Mouse (Mus musculus): ENCODE results near the gene BC030870. TPM values are rescaled to one million over a fixed set of nuclear protein-coding genes. Genes with fewer than 3 reads are reported as not detected.
A peak's percentile ranks its signal among the peaks of the same experiment; 100 is the strongest.

BC030870 gene
- polyA plus RNA-seq, 1 experiment from 2014 or later: not detected

DNA sequence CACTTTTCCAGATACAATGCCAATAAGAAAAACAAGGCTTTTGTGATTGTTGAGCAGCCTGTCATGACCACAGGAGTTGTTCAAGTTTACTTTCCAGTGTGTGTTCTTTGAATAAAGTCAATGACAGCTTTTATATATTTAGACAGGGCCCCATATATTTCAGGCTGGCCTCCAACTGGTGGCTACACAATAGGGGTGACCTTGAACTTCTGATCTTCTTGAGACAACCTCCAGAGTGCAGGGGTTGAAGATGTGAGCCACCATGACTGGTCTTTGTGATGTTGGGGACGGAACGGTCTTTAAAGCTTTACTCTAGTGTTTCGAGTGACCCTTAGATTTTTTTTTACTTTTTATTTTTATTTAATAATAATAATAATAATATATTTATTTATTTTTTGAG, 63.7 kb downstream of the BC030870 start:
- no peak overlapping the region for H3K27ac ChIP-seq
- no peaks in the 10 kb centered on the region for H3K4me1 ChIP-seq (replicated peaks; ENCODE audit: control insufficient read depth, insufficient read depth, low read length)
- no peaks in the 10 kb centered on the region for H3K36me3 ChIP-seq (replicated peaks; ENCODE audit: control insufficient read depth, insufficient read depth)
- no peaks in the 10 kb centered on the region for H3K27me3 ChIP-seq (ENCODE audit: control insufficient read depth, insufficient read depth, low read length)
- H3K4me3 ChIP-seq (replicated peaks; ENCODE audit: low read length): no peak overlapping the region
- no peak overlapping the region for H3K9ac ChIP-seq
- DNase-seq (ENCODE audit: low spot score) (no peak), ATAC-seq (ENCODE audit: low FRiP score) (no peak)
- no peak overlapping the region for H3K4me2 ChIP-seq (replicated peaks)
- H3K9me3 ChIP-seq (ENCODE audit: control insufficient read depth, low read length): no peaks in the 10 kb centered on the region
- WGBS: 95% methylated on average over 3 of the region's 3 CpGs

DNA sequence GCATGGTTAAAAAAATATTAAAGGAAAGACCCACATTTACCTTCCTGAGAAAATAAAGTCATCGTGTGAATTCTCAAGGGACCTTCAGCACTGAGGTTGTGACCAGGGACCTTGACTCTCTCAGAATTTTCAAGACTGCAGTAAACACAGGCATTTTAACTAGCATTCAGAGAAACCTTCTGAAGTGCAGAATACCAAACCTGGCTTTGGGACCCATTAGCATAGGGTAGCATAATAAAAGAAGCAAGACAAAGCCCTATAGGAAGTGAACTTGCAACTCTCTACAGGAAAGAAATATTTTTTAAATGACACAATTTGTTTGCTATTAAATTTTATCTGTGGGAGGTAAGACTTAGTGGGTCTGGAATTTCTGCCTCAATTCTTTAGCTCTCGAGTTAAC, 65.3 kb downstream of the BC030870 start:
- WGBS: 43% methylated on average over 2 of the region's 2 CpGs
- H3K27ac ChIP-seq: no peak overlapping the region
- H3K27me3 ChIP-seq (ENCODE audit: control insufficient read depth, insufficient read depth, low read length): no peaks in the 10 kb centered on the region
- H3K4me3 ChIP-seq (replicated peaks; ENCODE audit: low read length): no peak overlapping the region
- H3K9me3 ChIP-seq (ENCODE audit: control insufficient read depth, low read length): no peaks in the 10 kb centered on the region
- no peaks in the 10 kb centered on the region for H3K4me1 ChIP-seq (replicated peaks; ENCODE audit: control insufficient read depth, insufficient read depth, low read length)
- DNase-seq (ENCODE audit: low spot score) (no peak), ATAC-seq (ENCODE audit: low FRiP score) (no peak)
- no peak overlapping the region for H3K9ac ChIP-seq
- H3K4me2 ChIP-seq (replicated peaks): no peak overlapping the region
- H3K36me3 ChIP-seq (replicated peaks; ENCODE audit: control insufficient read depth, insufficient read depth): no peaks in the 10 kb centered on the region

GRCm38 (mm10) chr8:65062195-65062594, 67.2 kb downstream of the BC030870 start:
- Histone ChIP-seq H3K27me3 (ENCODE audit: control insufficient read depth, insufficient read depth, low read length) (no peaks in the 10 kb centered on the region), H3K4me1 (replicated peaks; ENCODE audit: control insufficient read depth, insufficient read depth, low read length) (no peaks in the 10 kb centered on the region), H3K4me2 (replicated peaks) (no peak overlapping the region), H3K4me3 (replicated peaks; ENCODE audit: low read length) (no peak overlapping the region), H3K9me3 (ENCODE audit: control insufficient read depth, low read length) (no peaks in the 10 kb centered on the region), H3K27ac (no peak overlapping the region), H3K9ac (no peak overlapping the region), H3K36me3 (replicated peaks; ENCODE audit: control insufficient read depth, insufficient read depth) (no peaks in the 10 kb centered on the region)
- ATAC-seq (ENCODE audit: low FRiP score): no peak
- DNase-seq (ENCODE audit: low spot score): no peak
- 65% methylated on average over 4 of the region's 4 CpGs for WGBS

DNA sequence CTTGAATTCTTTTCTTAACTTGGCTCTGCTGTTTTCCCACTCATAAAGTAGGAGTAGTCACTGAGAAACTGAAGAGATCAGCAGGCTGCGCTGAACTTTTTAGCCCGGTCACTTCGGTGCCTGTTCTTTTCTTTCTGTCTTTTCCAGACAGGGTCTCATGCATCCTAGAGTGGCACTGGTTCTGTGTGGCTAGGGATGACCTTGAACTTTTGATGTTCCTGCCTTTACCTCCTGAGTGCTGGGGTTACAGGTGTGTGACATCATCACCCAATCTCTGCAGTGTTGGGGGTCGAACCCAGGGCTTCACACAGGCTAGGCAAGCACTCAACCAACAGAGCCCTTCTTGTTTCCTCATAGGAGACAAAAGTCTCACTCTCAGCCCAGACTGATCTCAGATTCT, 72.6 kb downstream of the BC030870 start:
- H3K36me3 ChIP-seq (replicated peaks; ENCODE audit: control insufficient read depth, insufficient read depth): no peaks in the 10 kb centered on the region
- 96% methylated on average over 4 of the region's 4 CpGs for whole genome bisulfite sequencing
- H3K27ac ChIP-seq: no peak overlapping the region
- H3K4me2 ChIP-seq (replicated peaks): no peak overlapping the region
- no peaks in the 10 kb centered on the region for H3K27me3 ChIP-seq (ENCODE audit: control insufficient read depth, insufficient read depth, low read length)
- H3K9me3 ChIP-seq (ENCODE audit: control insufficient read depth, low read length): no peaks in the 10 kb centered on the region
- ATAC-seq (ENCODE audit: low FRiP score) (no peak), DNase-seq (ENCODE audit: low spot score) (no peak)
- no peak overlapping the region for H3K4me3 ChIP-seq (replicated peaks; ENCODE audit: low read length)
- no peaks in the 10 kb centered on the region for H3K4me1 ChIP-seq (replicated peaks; ENCODE audit: control insufficient read depth, insufficient read depth, low read length)
- no peak overlapping the region for H3K9ac ChIP-seq

DNA sequence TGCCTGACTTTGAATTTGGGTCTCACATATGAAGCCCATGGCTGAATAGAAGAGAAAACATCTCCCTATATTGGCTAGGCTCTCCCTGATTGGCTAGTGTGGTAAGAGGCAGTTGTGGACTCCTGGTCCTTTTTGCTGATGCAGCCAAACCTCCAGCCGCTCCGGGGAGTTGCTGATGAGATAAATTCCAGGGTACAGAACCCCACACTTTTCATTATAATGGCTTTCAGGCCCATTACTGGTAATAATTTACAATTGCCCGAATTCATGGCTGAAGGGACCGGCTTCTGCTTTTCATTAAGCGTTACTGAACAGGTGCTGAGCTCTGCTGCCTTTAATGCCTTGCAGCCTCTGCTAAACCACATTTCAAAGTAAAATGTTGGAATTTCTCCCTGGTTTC, 75.4 kb downstream of the BC030870 start:
- no peaks in the 10 kb centered on the region for H3K36me3 ChIP-seq (replicated peaks; ENCODE audit: control insufficient read depth, insufficient read depth)
- no peak for DNase-seq (ENCODE audit: low spot score)
- no peak overlapping the region for H3K4me3 ChIP-seq (replicated peaks; ENCODE audit: low read length)
- 58% methylated on average over 5 of the region's 5 CpGs for WGBS
- no peak overlapping the region for H3K9ac ChIP-seq
- no peak for ATAC-seq (ENCODE audit: low FRiP score)
- no peaks in the 10 kb centered on the region for H3K9me3 ChIP-seq (ENCODE audit: control insufficient read depth, low read length)
- no peaks in the 10 kb centered on the region for H3K4me1 ChIP-seq (replicated peaks; ENCODE audit: control insufficient read depth, insufficient read depth, low read length)
- no peak overlapping the region for H3K4me2 ChIP-seq (replicated peaks)
- no peak overlapping the region for H3K27ac ChIP-seq
- no peaks in the 10 kb centered on the region for H3K27me3 ChIP-seq (ENCODE audit: control insufficient read depth, insufficient read depth, low read length)

DNA sequence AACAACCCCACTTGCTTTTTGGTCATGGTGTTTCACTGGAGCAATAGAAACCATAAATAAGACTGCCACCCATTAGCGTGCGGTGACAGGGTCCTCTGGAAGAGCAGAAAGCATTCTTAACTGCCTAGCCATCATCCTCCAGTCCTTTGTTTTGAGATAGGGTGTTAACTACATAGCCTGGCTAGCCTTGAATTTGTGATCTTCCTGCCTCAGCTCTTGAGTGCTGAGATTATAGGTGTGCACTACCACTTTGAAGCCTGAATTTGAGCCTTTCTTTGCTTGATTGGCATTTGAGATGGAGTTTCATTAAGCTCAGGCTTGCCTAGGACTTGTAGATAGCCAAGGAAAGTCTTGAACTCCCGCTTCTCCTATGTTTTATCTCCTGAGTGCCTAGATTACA, 75.8 kb downstream of the BC030870 start:
- no peak for ATAC-seq (ENCODE audit: low FRiP score)
- no peak overlapping the region for H3K4me2 ChIP-seq (replicated peaks)
- no peak for DNase-seq (ENCODE audit: low spot score)
- H3K27me3 ChIP-seq (ENCODE audit: control insufficient read depth, insufficient read depth, low read length): no peaks in the 10 kb centered on the region
- WGBS: 89% methylated on average over 3 of the region's 3 CpGs
- H3K36me3 ChIP-seq (replicated peaks; ENCODE audit: control insufficient read depth, insufficient read depth): no peaks in the 10 kb centered on the region
- no peaks in the 10 kb centered on the region for H3K9me3 ChIP-seq (ENCODE audit: control insufficient read depth, low read length)
- H3K4me1 ChIP-seq (replicated peaks; ENCODE audit: control insufficient read depth, insufficient read depth, low read length): no peaks in the 10 kb centered on the region
- no peak overlapping the region for H3K4me3 ChIP-seq (replicated peaks; ENCODE audit: low read length)
- no peak overlapping the region for H3K27ac ChIP-seq
- no peak overlapping the region for H3K9ac ChIP-seq

GRCm38 (mm10) chr8:65047801-65048200, 81.6 kb downstream of the BC030870 start:
- H3K27me3 ChIP-seq (ENCODE audit: control insufficient read depth, insufficient read depth, low read length): no peaks in the 10 kb centered on the region
- DNase-seq (ENCODE audit: low spot score) (no peak), ATAC-seq (ENCODE audit: low FRiP score) (no peak)
- 83% methylated on average over 4 of the region's 4 CpGs for WGBS
- H3K4me2 ChIP-seq (replicated peaks): no peak overlapping the region
- H3K27ac ChIP-seq: no peak overlapping the region
- no peaks in the 10 kb centered on the region for H3K4me1 ChIP-seq (replicated peaks; ENCODE audit: control insufficient read depth, insufficient read depth, low read length)
- H3K9ac ChIP-seq: no peak overlapping the region
- no peaks in the 10 kb centered on the region for H3K9me3 ChIP-seq (ENCODE audit: control insufficient read depth, low read length)
- no peak overlapping the region for H3K4me3 ChIP-seq (replicated peaks; ENCODE audit: low read length)
- no peaks in the 10 kb centered on the region for H3K36me3 ChIP-seq (replicated peaks; ENCODE audit: control insufficient read depth, insufficient read depth)

DNA sequence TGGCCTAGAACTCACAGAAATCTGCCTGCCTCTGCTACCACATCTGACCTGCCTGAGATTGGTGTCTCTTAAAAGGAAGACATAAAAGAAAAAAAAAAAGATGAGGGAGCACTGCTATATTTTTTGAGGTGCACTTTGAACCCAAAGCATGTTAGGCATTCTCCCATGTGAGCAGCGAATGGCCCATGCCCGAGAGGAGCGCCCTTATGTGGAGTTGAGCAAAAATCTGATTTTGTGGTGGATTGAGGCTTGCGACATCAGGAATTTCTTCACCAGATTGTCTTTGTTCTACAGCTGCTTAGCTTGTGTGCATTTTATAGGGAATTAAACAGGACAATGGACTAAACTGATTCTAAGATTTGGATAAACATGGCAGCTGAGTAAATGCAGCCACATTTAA, 82.2 kb downstream of the BC030870 start:
- no peaks in the 10 kb centered on the region for H3K27me3 ChIP-seq (ENCODE audit: control insufficient read depth, insufficient read depth, low read length)
- no peak for ATAC-seq (ENCODE audit: low FRiP score)
- no peak overlapping the region for H3K27ac ChIP-seq
- 96% methylated on average over 4 of the region's 4 CpGs for WGBS
- DNase-seq (ENCODE audit: low spot score): no peak
- H3K36me3 ChIP-seq (replicated peaks; ENCODE audit: control insufficient read depth, insufficient read depth): no peaks in the 10 kb centered on the region
- H3K4me2 ChIP-seq (replicated peaks): no peak overlapping the region
- no peak overlapping the region for H3K4me3 ChIP-seq (replicated peaks; ENCODE audit: low read length)
- H3K9ac ChIP-seq: no peak overlapping the region
- no peaks in the 10 kb centered on the region for H3K9me3 ChIP-seq (ENCODE audit: control insufficient read depth, low read length)
- no peaks in the 10 kb centered on the region for H3K4me1 ChIP-seq (replicated peaks; ENCODE audit: control insufficient read depth, insufficient read depth, low read length)

GRCm38 (mm10) chr8:65046565-65046964, 82.8 kb downstream of the BC030870 start:
- 25% methylated on average over 5 of the region's 5 CpGs for WGBS

GRCm38 (mm10) chr8:65037117-65037533, 92.2 kb downstream of the BC030870 start, which contains the start of gene Apela:
Gene Apela, minus strand, starts transcription at chr8:65037336.
- H3K4me2 ChIP-seq (replicated peaks): peak within 1 kb of the TSS; percentile 50
- no peaks in the 10 kb centered on the region for H3K9me3 ChIP-seq (ENCODE audit: control insufficient read depth, low read length)
- no peaks in the 10 kb centered on the region for H3K4me1 ChIP-seq (replicated peaks; ENCODE audit: control insufficient read depth, insufficient read depth, low read length)
- no peaks in the 10 kb centered on the region; the same call in 1 of the 2 replicates for H3K27me3 ChIP-seq (ENCODE audit: control insufficient read depth, insufficient read depth, low read length)
- H3K27ac ChIP-seq: no peak within 1 kb of the TSS
- H3K4me3 ChIP-seq (replicated peaks; ENCODE audit: low read length): peak within 1 kb of the TSS; percentile 16
- ATAC-seq (ENCODE audit: low FRiP score): peak; percentile 69; the same call in 1 of the 2 replicates
- H3K36me3 ChIP-seq (replicated peaks; ENCODE audit: control insufficient read depth, insufficient read depth): no peaks in the 10 kb centered on the region
- DNase-seq (ENCODE audit: low spot score): peak; percentile 33
- under 1% methylated on average over 8 of the region's 8 CpGs for WGBS
- H3K9ac ChIP-seq: no peak within 1 kb of the TSS; the same call in 1 of the 2 replicates

More at GRCm38 (mm10) chr8:65046565-65046964, 82.8 kb downstream of the BC030870 start:
- DNase-seq (ENCODE audit: low spot score): no peak
- Histone ChIP-seq H3K4me3 (replicated peaks; ENCODE audit: low read length) (no peak overlapping the region), H3K27ac (no peak overlapping the region), H3K9me3 (ENCODE audit: control insufficient read depth, low read length) (no peaks in the 10 kb centered on the region), H3K27me3 (ENCODE audit: control insufficient read depth, insufficient read depth, low read length) (no peaks in the 10 kb centered on the region), H3K4me2 (replicated peaks) (0 out of 2 replicates have a peak overlapping the region, but pooled peaks have one; percentile 5), H3K4me1 (replicated peaks; ENCODE audit: control insufficient read depth, insufficient read depth, low read length) (no peaks in the 10 kb centered on the region), H3K36me3 (replicated peaks; ENCODE audit: control insufficient read depth, insufficient read depth) (no peaks in the 10 kb centered on the region), H3K9ac (no peak overlapping the region)
- ATAC-seq (ENCODE audit: low FRiP score): no peak
